Mouse (Mus musculus): ENCODE data around the gene Sik1. TPM values are rescaled to one million over a fixed set of nuclear protein-coding genes. Genes with fewer than 3 reads are reported as not detected.
A peak's percentile ranks its signal among the peaks of the same experiment; 100 is the strongest.

Sik1 gene
- polyA plus RNA-seq, 1 experiment from 2014 or later, result 3.6 TPM

DNA sequence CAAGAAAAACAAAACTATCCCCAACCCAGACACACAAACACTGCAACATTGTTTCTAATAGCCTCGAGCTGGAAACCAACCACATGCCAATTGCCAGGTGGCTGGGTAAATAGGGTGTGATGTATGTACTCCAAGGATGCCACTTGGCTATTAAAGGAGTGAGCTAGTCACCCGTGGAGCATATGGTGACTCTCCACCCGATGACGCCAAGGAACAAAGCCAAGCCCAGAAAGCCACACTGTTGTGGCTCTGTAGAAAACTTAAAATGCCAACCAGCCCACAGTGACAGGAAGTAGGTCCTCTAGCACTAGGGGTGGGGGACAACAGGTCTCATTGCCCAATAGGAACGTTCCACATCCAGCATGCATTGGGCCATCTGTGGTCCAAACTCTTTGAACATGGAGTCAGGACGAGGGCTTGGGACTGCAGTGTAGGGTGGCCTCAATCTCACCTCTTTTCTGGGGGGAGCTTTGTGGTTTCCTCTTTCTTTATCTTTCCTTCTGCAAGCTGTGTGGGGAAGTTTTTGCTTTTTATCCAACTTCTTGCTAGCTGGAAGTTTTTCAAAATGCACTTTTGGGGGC is 15.1 kb downstream of the Sik1 start:
- Histone ChIP-seq H3K27ac (no peak overlapping the region), H3K4me2 (no peak overlapping the region), H3K9ac (no peak overlapping the region), H3K4me1 (replicated peaks) (peaks cover 37% of the 10 kb centered on the region), H3K9me3 (replicated peaks) (no peaks in the 10 kb centered on the region), H3K4me3 (replicated peaks) (no peak overlapping the region), H3K36me3 (peaks cover 11% of the 10 kb centered on the region), H3K27me3 (no peaks in the 10 kb centered on the region)
- DNase-seq (no peak), ATAC-seq (ENCODE audit: low read depth) (no peak)
- WGBS (ENCODE audit: insufficient replicate concordance), result 29% methylated on average over 6 of the region's 6 CpGs

DNA sequence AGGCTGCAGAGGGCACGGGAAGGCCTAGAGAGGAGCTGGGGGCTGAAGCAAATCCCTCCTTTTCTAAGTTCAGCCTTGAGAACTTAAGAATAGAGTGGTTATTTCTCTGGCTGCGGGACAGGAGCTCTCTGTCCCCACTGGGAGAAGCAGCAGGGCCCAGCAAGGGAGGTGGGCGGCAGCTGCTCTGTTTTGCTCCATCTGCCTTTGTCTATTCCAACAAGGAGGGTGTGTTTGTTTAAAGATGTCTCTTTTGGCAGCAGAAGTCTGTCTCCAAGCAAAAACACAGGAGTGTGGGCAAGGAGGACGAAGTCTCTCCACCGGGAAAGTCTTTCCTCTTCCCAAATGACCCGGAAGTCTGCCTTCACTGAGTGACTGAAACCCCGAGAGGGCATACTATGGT is 18.8 kb downstream of the Sik1 start:
- no peak for DNase-seq
- Histone ChIP-seq H3K4me2 (no peak overlapping the region), H3K9ac (no peak overlapping the region), H3K4me1 (replicated peaks) (peaks cover 51% of the 10 kb centered on the region), H3K27me3 (no peaks in the 10 kb centered on the region), H3K4me3 (replicated peaks) (no peak overlapping the region), H3K36me3 (no peaks in the 10 kb centered on the region), H3K27ac (no peak overlapping the region), H3K9me3 (replicated peaks) (no peaks in the 10 kb centered on the region)
- ATAC-seq (ENCODE audit: low read depth), result no peak
- WGBS (ENCODE audit: insufficient replicate concordance), result 75% methylated on average over 7 of the region's 7 CpGs

DNA sequence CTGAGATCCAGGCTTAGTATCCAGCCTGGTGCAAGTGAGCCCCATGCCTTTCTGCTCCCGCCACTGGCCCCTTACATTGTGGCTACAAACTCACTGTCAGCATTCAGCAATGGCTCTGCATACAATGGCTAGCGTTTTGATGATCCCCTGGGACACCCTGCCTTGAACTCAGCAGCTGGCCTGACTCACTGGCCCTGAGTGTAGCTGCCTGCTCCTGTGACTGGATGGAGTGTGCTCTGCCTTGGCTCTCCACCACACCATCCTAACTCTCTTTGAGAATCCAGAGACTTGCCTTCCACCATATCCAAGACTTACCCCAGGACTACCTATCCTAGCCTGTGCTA is 19.4 kb downstream of the Sik1 start:
- no peak overlapping the region for H3K4me2 ChIP-seq
- DNase-seq (no peak), ATAC-seq (ENCODE audit: low read depth) (no peak)
- peaks cover 46% of the 10 kb centered on the region for H3K4me1 ChIP-seq (replicated peaks)
- H3K27me3 ChIP-seq, result no peaks in the 10 kb centered on the region
- no peak overlapping the region for H3K9ac ChIP-seq
- H3K36me3 ChIP-seq, result no peaks in the 10 kb centered on the region
- H3K4me3 ChIP-seq (replicated peaks), result no peak overlapping the region
- 58% methylated on average over 2 of the region's 2 CpGs for WGBS (ENCODE audit: insufficient replicate concordance)
- H3K27ac ChIP-seq, result no peak overlapping the region
- no peaks in the 10 kb centered on the region for H3K9me3 ChIP-seq (replicated peaks)

DNA sequence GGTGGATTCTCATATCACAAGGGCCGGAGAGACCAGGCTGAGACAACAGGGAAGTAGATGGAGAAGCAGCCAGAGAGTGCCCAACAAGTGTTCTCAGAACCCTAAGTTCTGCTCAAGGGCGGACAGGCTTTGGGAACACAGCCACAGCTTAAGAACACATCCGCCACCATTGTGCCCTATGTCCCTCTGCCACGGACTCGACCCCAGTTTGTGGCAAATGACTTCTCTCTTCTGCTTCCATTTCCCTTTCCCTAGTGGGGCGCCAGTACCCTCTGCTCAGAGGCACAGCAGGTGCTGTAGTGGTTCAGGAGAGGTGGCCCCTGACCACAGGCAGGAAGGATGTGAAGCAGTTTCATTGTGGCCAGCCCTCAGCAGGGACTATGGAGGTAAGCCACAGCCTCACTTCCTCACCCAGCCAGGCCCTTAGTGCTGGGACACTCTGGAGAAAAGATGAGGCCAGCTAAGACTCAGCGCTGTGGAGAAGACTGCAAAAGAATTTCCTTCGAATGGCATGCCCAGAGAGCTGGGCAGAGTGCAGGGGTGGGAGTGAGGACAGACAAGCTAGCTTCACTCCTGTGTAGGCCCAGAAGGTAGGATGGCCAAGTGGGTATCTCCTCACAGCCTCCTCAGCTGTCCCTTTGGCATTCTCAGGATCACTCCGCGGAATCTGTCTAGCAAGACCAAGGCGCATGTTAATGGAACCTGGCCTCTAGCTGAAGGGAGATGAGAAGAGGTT is 19.9 kb downstream of the Sik1 start:
- Histone ChIP-seq H3K4me3 (replicated peaks) (no peak overlapping the region), H3K9ac (no peak overlapping the region), H3K36me3 (no peaks in the 10 kb centered on the region), H3K9me3 (replicated peaks) (no peaks in the 10 kb centered on the region), H3K4me2 (no peak overlapping the region), H3K27ac (peak overlapping the region; percentile 66; the same call in 1 of the 2 replicates), H3K27me3 (no peaks in the 10 kb centered on the region), H3K4me1 (replicated peaks) (peaks cover 40% of the 10 kb centered on the region)
- WGBS (ENCODE audit: insufficient replicate concordance), result 45% methylated on average over 11 of the region's 11 CpGs
- ATAC-seq (ENCODE audit: low read depth), result peak; percentile 9; the same call in 1 of the 2 replicates
- DNase-seq, result no peak

DNA sequence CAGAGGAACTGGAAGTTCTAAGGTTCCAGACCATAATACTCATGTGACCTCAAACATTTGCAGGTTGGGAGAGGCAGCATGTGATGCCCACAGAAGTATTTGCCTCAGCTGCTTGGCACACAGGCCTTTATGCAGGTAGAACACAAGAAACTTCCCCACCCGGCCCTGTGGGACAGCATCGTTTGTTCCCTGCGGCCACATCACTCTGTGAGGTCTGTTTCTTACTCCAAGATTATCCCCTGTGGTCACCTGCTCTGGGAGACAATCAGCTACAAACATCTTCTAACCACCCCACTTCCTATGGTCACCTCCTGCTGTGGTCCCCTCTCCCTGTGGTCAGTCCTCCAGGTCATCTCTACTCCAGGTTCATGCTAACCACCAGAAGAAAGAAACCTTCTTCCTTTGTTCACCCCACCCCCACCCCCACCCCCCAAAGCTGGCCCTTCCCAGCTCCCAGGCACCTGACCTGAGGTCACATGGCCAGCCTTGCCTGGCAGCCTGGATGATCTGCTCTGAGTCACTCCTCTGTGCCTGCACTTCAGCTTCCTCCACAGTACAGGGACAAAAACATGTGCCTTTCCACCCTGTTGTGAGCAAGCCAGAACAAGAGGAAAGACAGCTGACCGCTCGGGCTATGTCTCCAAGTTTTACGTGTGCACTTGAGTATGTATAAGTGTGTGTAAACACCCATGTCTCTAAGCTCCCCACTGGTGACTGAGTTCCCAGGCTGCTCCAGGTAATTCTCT is 21.1 kb downstream of the Sik1 start:
- no peak overlapping the region for H3K9ac ChIP-seq
- H3K4me3 ChIP-seq (replicated peaks), result no peak overlapping the region
- WGBS (ENCODE audit: insufficient replicate concordance), result 37% methylated on average over 6 of the region's 6 CpGs
- H3K4me2 ChIP-seq, result no peak overlapping the region
- no peaks in the 10 kb centered on the region for H3K27me3 ChIP-seq
- peaks cover 35% of the 10 kb centered on the region for H3K4me1 ChIP-seq (replicated peaks)
- no peaks in the 10 kb centered on the region for H3K9me3 ChIP-seq (replicated peaks)
- no peak for DNase-seq
- no peaks in the 10 kb centered on the region for H3K36me3 ChIP-seq
- no peak for ATAC-seq (ENCODE audit: low read depth)
- H3K27ac ChIP-seq, result peak overlapping the region; percentile 66

DNA sequence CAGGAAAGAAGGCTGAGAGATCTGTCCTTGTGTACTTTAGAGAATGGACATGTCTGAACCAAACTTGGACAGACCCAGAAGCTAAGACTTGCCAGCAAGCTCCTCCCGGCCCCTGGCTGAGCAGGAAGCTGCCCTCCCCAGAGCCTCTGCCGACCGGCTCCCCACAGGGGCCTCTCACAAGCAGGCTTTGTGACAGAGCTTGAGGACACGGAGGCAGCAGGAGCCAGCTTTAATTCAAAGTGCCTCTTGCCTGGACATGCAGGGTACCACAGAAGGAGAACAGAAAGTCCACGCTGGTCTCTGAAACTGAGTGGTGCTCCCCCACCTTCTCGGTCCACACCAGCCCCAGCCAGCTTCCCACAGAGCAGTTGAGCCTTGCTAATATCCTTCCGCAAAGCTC is 21.9 kb downstream of the Sik1 start:
- no peaks in the 10 kb centered on the region for H3K36me3 ChIP-seq
- no peaks in the 10 kb centered on the region for H3K9me3 ChIP-seq (replicated peaks)
- no peak overlapping the region for H3K4me2 ChIP-seq
- no peak for DNase-seq
- WGBS (ENCODE audit: insufficient replicate concordance), result 21% methylated on average over 7 of the region's 7 CpGs
- H3K27ac ChIP-seq, result peak overlapping the region; percentile 29; the same call in 1 of the 2 replicates
- H3K4me1 ChIP-seq (replicated peaks), result peaks cover 35% of the 10 kb centered on the region
- no peak for ATAC-seq (ENCODE audit: low read depth)
- no peak overlapping the region for H3K4me3 ChIP-seq (replicated peaks)
- H3K9ac ChIP-seq, result no peak overlapping the region
- H3K27me3 ChIP-seq, result no peaks in the 10 kb centered on the region

DNA sequence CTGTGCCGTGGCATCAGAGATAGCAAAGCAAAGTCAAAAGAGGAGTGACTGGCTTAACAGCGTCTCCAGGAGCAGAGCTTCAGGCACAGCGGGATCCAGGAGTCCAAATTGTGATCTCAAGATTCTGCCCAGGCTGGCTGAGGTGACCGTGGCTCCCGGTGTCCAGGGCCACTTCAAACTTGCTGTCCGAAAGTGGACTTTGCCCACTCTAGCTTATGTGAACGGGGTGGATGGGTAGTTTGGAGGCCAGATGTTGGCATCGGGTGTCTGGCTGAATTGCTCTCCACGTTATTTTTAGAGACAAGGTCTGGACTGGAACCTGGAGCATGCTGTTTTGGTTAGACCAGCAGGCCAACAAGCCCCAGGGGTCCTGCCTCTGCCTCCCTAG is 23.0 kb downstream of the Sik1 start:
- Histone ChIP-seq H3K4me1 (replicated peaks) (peaks cover 37% of the 10 kb centered on the region), H3K27ac (no peak overlapping the region), H3K9ac (no peak overlapping the region), H3K4me3 (replicated peaks) (no peak overlapping the region), H3K4me2 (no peak overlapping the region), H3K27me3 (no peaks in the 10 kb centered on the region), H3K9me3 (replicated peaks) (no peaks in the 10 kb centered on the region), H3K36me3 (no peaks in the 10 kb centered on the region)
- 62% methylated on average over 9 of the region's 9 CpGs for WGBS (ENCODE audit: insufficient replicate concordance)
- ATAC-seq (ENCODE audit: low read depth) (no peak), DNase-seq (no peak)

DNA sequence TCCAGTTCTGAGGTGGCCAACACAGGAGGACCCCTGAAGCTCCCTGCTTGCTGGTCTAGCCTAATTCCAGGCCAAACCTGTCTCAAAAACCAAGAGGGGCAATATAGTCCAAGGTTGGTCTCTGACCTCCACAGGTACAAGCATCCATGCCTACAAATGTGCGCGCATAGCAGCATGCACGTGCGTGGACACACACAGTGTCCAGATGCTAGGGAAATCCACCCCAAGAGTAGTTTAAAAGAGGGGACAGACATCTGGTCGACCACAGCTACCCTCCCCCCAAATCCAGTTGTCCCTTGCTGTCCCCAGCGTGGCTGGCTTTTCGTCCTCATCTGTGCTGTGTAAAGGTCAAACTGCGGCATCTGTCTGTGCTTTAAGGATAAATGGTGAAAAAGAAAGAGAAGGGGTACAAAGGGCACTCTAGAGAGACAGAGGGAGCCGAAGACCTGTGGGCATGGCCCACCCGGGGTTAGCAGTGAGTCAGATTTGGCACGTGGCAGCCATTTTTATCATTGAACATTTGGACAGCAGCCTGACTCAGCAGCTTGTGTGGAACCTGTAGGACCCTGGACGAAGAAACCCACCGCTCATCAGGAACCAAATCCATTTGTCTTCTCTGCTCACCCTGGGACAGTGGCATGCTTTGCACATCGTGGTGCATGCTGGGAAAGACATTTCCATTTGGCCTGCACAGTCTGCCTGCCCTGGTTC is 23.6 kb downstream of the Sik1 start:
- no peak overlapping the region for H3K4me2 ChIP-seq
- no peak overlapping the region for H3K4me3 ChIP-seq (replicated peaks)
- H3K4me1 ChIP-seq (replicated peaks), result peaks cover 41% of the 10 kb centered on the region
- H3K9me3 ChIP-seq (replicated peaks), result no peaks in the 10 kb centered on the region
- H3K36me3 ChIP-seq, result no peaks in the 10 kb centered on the region
- DNase-seq (no peak), ATAC-seq (ENCODE audit: low read depth) (no peak)
- 73% methylated on average over 14 of the region's 14 CpGs for WGBS (ENCODE audit: insufficient replicate concordance)
- H3K27ac ChIP-seq, result no peak overlapping the region
- no peaks in the 10 kb centered on the region for H3K27me3 ChIP-seq
- no peak overlapping the region for H3K9ac ChIP-seq

DNA sequence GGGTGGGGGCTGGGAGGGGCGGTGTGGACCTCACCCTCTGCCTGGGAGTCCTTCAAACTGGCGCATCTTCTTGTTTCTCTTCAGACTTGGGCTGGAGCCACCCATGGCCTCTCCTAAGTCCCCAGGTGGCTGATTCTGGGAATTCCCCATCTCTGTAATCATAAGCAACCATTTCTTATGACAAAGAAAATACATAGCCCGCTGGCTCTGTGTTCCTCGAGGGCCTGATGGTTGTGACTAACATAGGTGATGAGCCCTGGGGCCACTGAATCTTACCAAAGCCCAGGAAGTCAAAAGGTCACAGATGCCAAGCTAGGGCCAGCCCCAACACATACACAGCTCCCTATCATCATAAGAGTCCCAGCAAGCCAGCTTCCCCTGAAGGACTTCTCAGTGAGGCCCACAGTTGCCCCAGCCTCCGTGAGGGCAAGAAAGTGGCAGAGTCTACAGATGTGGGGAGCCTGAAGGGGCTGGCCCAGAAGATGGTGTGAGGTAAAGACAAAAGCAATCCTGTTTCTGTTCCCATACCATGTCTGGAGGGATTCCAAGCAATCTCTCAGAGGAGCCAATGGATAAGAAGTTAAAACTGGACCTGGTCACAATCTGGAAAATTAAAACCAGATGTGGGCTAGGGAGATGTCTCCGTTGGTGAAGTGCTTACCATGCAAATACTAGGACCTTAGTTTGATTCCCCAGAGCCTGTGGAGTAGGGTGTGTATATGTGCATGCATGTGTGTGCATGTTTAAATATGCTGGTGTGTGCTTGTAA is 24.3 kb downstream of the Sik1 start:
- ATAC-seq (ENCODE audit: low read depth) (no peak), DNase-seq (no peak)
- no peak overlapping the region for H3K9ac ChIP-seq
- peaks cover 36% of the 10 kb centered on the region for H3K4me1 ChIP-seq (replicated peaks)
- H3K36me3 ChIP-seq, result no peaks in the 10 kb centered on the region
- no peaks in the 10 kb centered on the region for H3K9me3 ChIP-seq (replicated peaks)
- WGBS (ENCODE audit: insufficient replicate concordance), result 57% methylated on average over 6 of the region's 6 CpGs
- no peak overlapping the region for H3K4me3 ChIP-seq (replicated peaks)
- H3K4me2 ChIP-seq, result no peak overlapping the region
- H3K27me3 ChIP-seq, result no peaks in the 10 kb centered on the region
- H3K27ac ChIP-seq, result no peak overlapping the region

DNA sequence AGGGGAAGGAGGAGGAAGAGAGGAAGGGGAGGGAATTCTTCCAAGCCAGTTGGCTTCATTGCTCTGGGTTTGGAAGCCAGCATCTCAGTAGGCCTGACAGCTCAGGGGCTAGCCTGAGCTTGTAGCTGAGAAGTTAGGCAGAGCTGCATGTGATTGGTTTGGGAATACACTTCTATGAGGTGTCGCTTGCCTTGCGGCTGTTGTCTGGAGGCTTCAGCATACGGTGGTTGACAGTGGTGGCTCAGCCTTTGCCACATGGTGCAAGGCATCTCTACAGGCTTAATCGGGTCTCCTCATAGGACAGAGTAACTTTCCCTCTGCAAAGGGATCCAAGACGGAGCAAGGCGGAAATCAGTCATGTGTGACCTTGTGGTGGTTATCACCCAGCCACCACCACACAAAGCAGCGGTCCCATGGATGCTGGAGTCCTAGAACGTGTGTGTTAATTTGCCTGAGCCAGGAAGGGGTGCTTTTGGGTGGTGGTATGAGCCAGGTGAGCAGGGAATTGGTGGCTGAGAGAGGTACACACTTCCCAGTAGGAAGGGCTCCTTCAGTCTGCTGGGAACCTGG is 25.0 kb downstream of the Sik1 start:
- Histone ChIP-seq H3K4me1 (replicated peaks) (peaks cover 36% of the 10 kb centered on the region), H3K9ac (no peak overlapping the region), H3K9me3 (replicated peaks) (no peaks in the 10 kb centered on the region), H3K4me2 (no peak overlapping the region), H3K36me3 (no peaks in the 10 kb centered on the region), H3K27ac (no peak overlapping the region), H3K27me3 (no peaks in the 10 kb centered on the region), H3K4me3 (replicated peaks) (no peak overlapping the region)
- DNase-seq (no peak), ATAC-seq (ENCODE audit: low read depth) (no peak)
- WGBS (ENCODE audit: insufficient replicate concordance), result 70% methylated on average over 8 of the region's 8 CpGs

All from liver, embryonic 13.5 days (tissue).